Mouse (Mus musculus): ENCODE results near the gene Sarm1. TPM values are rescaled to one million over a fixed set of nuclear protein-coding genes. Genes with fewer than 3 reads are reported as not detected.

Sarm1 gene
- total RNA-seq, 2 experiments from 2014 or later = 0.22 to 0.30 TPM

DNA sequence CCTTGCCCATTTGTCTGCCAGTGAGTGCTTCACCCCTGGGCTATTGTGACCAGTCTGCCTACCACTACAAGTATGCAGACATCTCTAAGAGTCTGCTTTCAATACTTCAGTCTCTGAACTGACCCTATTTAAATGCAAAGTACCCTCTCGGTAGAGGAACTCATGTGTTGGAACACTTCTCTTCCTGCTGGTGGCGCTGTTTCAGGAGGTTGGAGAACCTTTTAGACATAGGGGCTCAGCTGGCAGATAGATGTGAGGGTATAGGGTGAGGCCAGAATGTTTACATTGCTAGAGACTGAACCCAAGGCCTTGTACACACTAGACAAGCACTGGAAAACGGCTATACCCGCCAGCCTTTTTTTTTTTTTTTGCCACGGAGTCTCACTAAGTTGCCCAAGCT is 69.2 kb downstream of the Sarm1 start:
- intact Hi-C loops (cut with DNase I) = no loop called here

GRCm38 (mm10) chr11:78427655-78428054 is 69.9 kb downstream of the Sarm1 start:
- no peak for DNase-seq
- intact Hi-C loops (cut with DNase I) = no loop called here

More for the DNA sequence above, 69.2 kb downstream of the Sarm1 start:
- no peak for DNase-seq

DNA sequence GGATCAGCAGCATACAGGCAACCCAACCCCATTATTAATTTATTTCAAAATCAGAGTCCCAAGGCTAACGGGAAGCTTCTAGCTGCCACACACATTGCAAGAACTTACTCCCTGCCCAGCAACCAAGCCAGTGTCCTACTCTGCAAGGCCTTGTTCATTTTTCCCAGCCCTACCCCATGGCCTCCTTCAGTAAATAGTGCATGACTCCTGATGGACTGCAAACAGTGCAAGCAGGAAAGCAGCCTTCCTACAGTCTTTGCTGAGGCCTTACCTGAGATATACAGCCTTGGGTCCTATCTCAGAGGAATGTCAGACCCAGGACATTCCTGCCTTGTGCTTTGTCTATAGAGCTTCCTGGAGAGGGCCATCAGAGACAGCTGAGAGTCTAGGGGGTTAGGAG is 72.0 kb downstream of the Sarm1 start:
- intact Hi-C loops (cut with DNase I) = no loop called here
- no peak for DNase-seq

GRCm38 (mm10) chr11:78424352-78424751 is 73.2 kb downstream of the Sarm1 start:
- peak; percentile 21 to 22 for DNase-seq
- intact Hi-C loops (cut with DNase I) = no loop called here

Other genes starting within 250 kb of the Sarm1 start
- 100 to 1,000 TPM; 180 to 190 TPM for gene 2610507B11Rik, start 236.0 kb downstream of the Sarm1 start, total RNA-seq (2021)
- under 1 TPM; 0.57 to 0.67 TPM for gene BC030499, start 206.9 kb downstream of the Sarm1 start, total RNA-seq (2021)
- gene Spag5, start 196.2 kb downstream of the Sarm1 start, total RNA-seq (2021) = 1 to 10 TPM; 8.8 to 9.5 TPM
- 1 to 10 TPM in 1 of 2 experiments, under 1 TPM in 1; 0.81 to 1.1 TPM for gene Aldoc, start 174.8 kb downstream of the Sarm1 start, total RNA-seq (2021)
- gene Pigs, start 169.3 kb downstream of the Sarm1 start, total RNA-seq (2021) = 10 to 100 TPM; 26.4 to 26.8 TPM
- 10 to 100 TPM in 1 of 2 experiments, 1 to 10 TPM in 1; 9.0 to 10.1 TPM for gene Unc119, start 154.3 kb downstream of the Sarm1 start, total RNA-seq (2021)
- not detected for gene Foxn1, start 111.2 kb downstream of the Sarm1 start, total RNA-seq (2021)
- gene Slc13a2, start 75.5 kb downstream of the Sarm1 start, total RNA-seq (2021) = not detected
- 1 to 10 TPM; 1.5 to 2.0 TPM for gene Slc46a1, start 32.1 kb downstream of the Sarm1 start, total RNA-seq (2021)
- gene Vtn, start 1.3 kb upstream of the Sarm1 start, total RNA-seq (2021) = 10 to 100 TPM; 23.4 to 28.4 TPM
- not detected for gene Sebox, start 5.7 kb upstream of the Sarm1 start, total RNA-seq (2021)
- gene Tmem199, start 14.4 kb upstream of the Sarm1 start, total RNA-seq (2021) = 10 to 100 TPM; 14.9 to 16.6 TPM
- gene Poldip2, start 14.4 kb upstream of the Sarm1 start, total RNA-seq (2021) = 100 to 1,000 TPM; 161 to 163 TPM
- 10 to 100 TPM; 62.7 to 66.2 TPM for gene Tnfaip1, start 38.6 kb upstream of the Sarm1 start, total RNA-seq (2021)
- 10 to 100 TPM; 50.6 to 53.5 TPM for gene Ift20, start 38.6 kb upstream of the Sarm1 start, total RNA-seq (2021)
- gene Tmem97, start 53.0 kb upstream of the Sarm1 start, total RNA-seq (2021) = 10 to 100 TPM; 14.5 to 16.8 TPM
- 10 to 100 TPM; 17.2 to 18.5 TPM for gene Nlk, start 199.6 kb upstream of the Sarm1 start, total RNA-seq (2021)